Mouse (Mus musculus): ENCODE measurements around the gene Htra3. TPM values are rescaled to one million over a fixed set of nuclear protein-coding genes. Genes with fewer than 3 reads are reported as not detected.
A peak's percentile ranks its signal among the peaks of the same experiment; 100 is the strongest.

Gene Htra3
- polyA plus RNA-seq, 1 experiment from 2014 or later, result 18.1 TPM

- Histone ChIP-seq H3K27ac (no peak overlapping the region), H3K4me1 (replicated peaks; ENCODE audit: control insufficient read depth, insufficient read depth, low read length) (no peaks in the 10 kb centered on the region), H3K4me2 (replicated peaks) (no peak overlapping the region), H3K27me3 (ENCODE audit: control insufficient read depth, insufficient read depth, low read length) (no peaks in the 10 kb centered on the region), H3K9ac (no peak overlapping the region), H3K36me3 (replicated peaks; ENCODE audit: control insufficient read depth, insufficient read depth) (no peaks in the 10 kb centered on the region), H3K9me3 (ENCODE audit: control insufficient read depth, low read length) (no peaks in the 10 kb centered on the region), H3K4me3 (replicated peaks; ENCODE audit: low read length) (no peak overlapping the region)
- WGBS, result 78% methylated on average over 5 of the region's 5 CpGs
- DNase-seq (ENCODE audit: low spot score) (no peak), ATAC-seq (ENCODE audit: low FRiP score) (no peak)
These were observed 47.8 kb downstream of the Htra3 start for GRCm38 (mm10) chr5:35631755-35632154.

- H3K27me3 ChIP-seq (ENCODE audit: control insufficient read depth, insufficient read depth, low read length), result no peaks in the 10 kb centered on the region
- no peak for ATAC-seq (ENCODE audit: low FRiP score)
- 98% methylated on average over 3 of the region's 3 CpGs for WGBS
- no peaks in the 10 kb centered on the region for H3K4me1 ChIP-seq (replicated peaks; ENCODE audit: control insufficient read depth, insufficient read depth, low read length)
- no peak for DNase-seq (ENCODE audit: low spot score)
- no peak overlapping the region for H3K4me3 ChIP-seq (replicated peaks; ENCODE audit: low read length)
- no peak overlapping the region for H3K4me2 ChIP-seq (replicated peaks)
- H3K9ac ChIP-seq, result no peak overlapping the region
- no peaks in the 10 kb centered on the region for H3K36me3 ChIP-seq (replicated peaks; ENCODE audit: control insufficient read depth, insufficient read depth)
- no peaks in the 10 kb centered on the region for H3K9me3 ChIP-seq (ENCODE audit: control insufficient read depth, low read length)
- no peak overlapping the region for H3K27ac ChIP-seq
These were observed 48.4 kb downstream of the Htra3 start for GRCm38 (mm10) chr5:35631224-35631623.

- H3K4me2 ChIP-seq (replicated peaks), result no peak overlapping the region
- no peaks in the 10 kb centered on the region for H3K36me3 ChIP-seq (replicated peaks; ENCODE audit: control insufficient read depth, insufficient read depth)
- no peaks in the 10 kb centered on the region for H3K4me1 ChIP-seq (replicated peaks; ENCODE audit: control insufficient read depth, insufficient read depth, low read length)
- H3K4me3 ChIP-seq (replicated peaks; ENCODE audit: low read length), result no peak overlapping the region
- no peak for DNase-seq (ENCODE audit: low spot score)
- H3K27me3 ChIP-seq (ENCODE audit: control insufficient read depth, insufficient read depth, low read length), result no peaks in the 10 kb centered on the region
- WGBS, result 79% methylated on average over 1 of the region's 1 CpGs
- H3K9me3 ChIP-seq (ENCODE audit: control insufficient read depth, low read length), result no peaks in the 10 kb centered on the region
- H3K27ac ChIP-seq, result no peak overlapping the region
- H3K9ac ChIP-seq, result no peak overlapping the region
- ATAC-seq (ENCODE audit: low FRiP score), result no peak
These were observed 48.9 kb downstream of the Htra3 start for GRCm38 (mm10) chr5:35630706-35631105.

GRCm38 (mm10) chr5:35629333-35629732 lies 50.2 kb downstream of the Htra3 start:
- H3K27me3 ChIP-seq (ENCODE audit: control insufficient read depth, insufficient read depth, low read length), result no peaks in the 10 kb centered on the region
- no peaks in the 10 kb centered on the region for H3K36me3 ChIP-seq (replicated peaks; ENCODE audit: control insufficient read depth, insufficient read depth)
- H3K4me1 ChIP-seq (replicated peaks; ENCODE audit: control insufficient read depth, insufficient read depth, low read length), result no peaks in the 10 kb centered on the region
- no peaks in the 10 kb centered on the region for H3K9me3 ChIP-seq (ENCODE audit: control insufficient read depth, low read length)
- H3K4me2 ChIP-seq (replicated peaks), result no peak overlapping the region
- no peak overlapping the region for H3K27ac ChIP-seq
- no peak for ATAC-seq (ENCODE audit: low FRiP score)
- no peak for DNase-seq (ENCODE audit: low spot score)
- H3K4me3 ChIP-seq (replicated peaks; ENCODE audit: low read length), result no peak overlapping the region
- no peak overlapping the region for H3K9ac ChIP-seq

- Histone ChIP-seq H3K4me3 (replicated peaks; ENCODE audit: low read length) (no peak overlapping the region), H3K27ac (no peak overlapping the region), H3K9ac (no peak overlapping the region), H3K36me3 (replicated peaks; ENCODE audit: control insufficient read depth, insufficient read depth) (no peaks in the 10 kb centered on the region), H3K4me2 (replicated peaks) (no peak overlapping the region), H3K4me1 (replicated peaks; ENCODE audit: control insufficient read depth, insufficient read depth, low read length) (no peaks in the 10 kb centered on the region), H3K27me3 (ENCODE audit: control insufficient read depth, insufficient read depth, low read length) (no peaks in the 10 kb centered on the region), H3K9me3 (ENCODE audit: control insufficient read depth, low read length) (no peaks in the 10 kb centered on the region)
- ATAC-seq (ENCODE audit: low FRiP score) (no peak), DNase-seq (ENCODE audit: low spot score) (peak; percentile 51)
- 50% methylated on average over 1 of the region's 1 CpGs for WGBS
These were observed 50.9 kb downstream of the Htra3 start for GRCm38 (mm10) chr5:35628685-35629084.

- H3K4me2 ChIP-seq (replicated peaks), result no peak overlapping the region
- ATAC-seq (ENCODE audit: low FRiP score) (no peak), DNase-seq (ENCODE audit: low spot score) (no peak)
- no peaks in the 10 kb centered on the region for H3K9me3 ChIP-seq (ENCODE audit: control insufficient read depth, low read length)
- H3K27ac ChIP-seq, result no peak overlapping the region
- WGBS, result 69% methylated on average over 7 of the region's 7 CpGs
- H3K4me1 ChIP-seq (replicated peaks; ENCODE audit: control insufficient read depth, insufficient read depth, low read length), result no peaks in the 10 kb centered on the region
- no peaks in the 10 kb centered on the region for H3K36me3 ChIP-seq (replicated peaks; ENCODE audit: control insufficient read depth, insufficient read depth)
- H3K27me3 ChIP-seq (ENCODE audit: control insufficient read depth, insufficient read depth, low read length), result no peaks in the 10 kb centered on the region
- no peak overlapping the region for H3K4me3 ChIP-seq (replicated peaks; ENCODE audit: low read length)
- no peak overlapping the region for H3K9ac ChIP-seq
These were observed 52.2 kb downstream of the Htra3 start for GRCm38 (mm10) chr5:35627307-35627840.

GRCm38 (mm10) chr5:35626408-35626807 lies 53.2 kb downstream of the Htra3 start:
- DNase-seq (ENCODE audit: low spot score) (no peak), ATAC-seq (ENCODE audit: low FRiP score) (no peak)
- Histone ChIP-seq H3K4me1 (replicated peaks; ENCODE audit: control insufficient read depth, insufficient read depth, low read length) (no peaks in the 10 kb centered on the region; the same call in 1 of the 2 replicates), H3K27me3 (ENCODE audit: control insufficient read depth, insufficient read depth, low read length) (no peaks in the 10 kb centered on the region), H3K4me2 (replicated peaks) (no peak overlapping the region), H3K9me3 (ENCODE audit: control insufficient read depth, low read length) (no peaks in the 10 kb centered on the region), H3K36me3 (replicated peaks; ENCODE audit: control insufficient read depth, insufficient read depth) (no peaks in the 10 kb centered on the region), H3K9ac (no peak overlapping the region), H3K27ac (no peak overlapping the region), H3K4me3 (replicated peaks; ENCODE audit: low read length) (no peak overlapping the region)
- WGBS, result 89% methylated on average over 2 of the region's 2 CpGs

- ATAC-seq (ENCODE audit: low FRiP score), result no peak
- no peaks in the 10 kb centered on the region; the same call in 1 of the 2 replicates for H3K4me1 ChIP-seq (replicated peaks; ENCODE audit: control insufficient read depth, insufficient read depth, low read length)
- H3K9me3 ChIP-seq (ENCODE audit: control insufficient read depth, low read length), result no peaks in the 10 kb centered on the region
- no peak overlapping the region for H3K4me2 ChIP-seq (replicated peaks)
- H3K9ac ChIP-seq, result no peak overlapping the region
- H3K36me3 ChIP-seq (replicated peaks; ENCODE audit: control insufficient read depth, insufficient read depth), result no peaks in the 10 kb centered on the region
- H3K27me3 ChIP-seq (ENCODE audit: control insufficient read depth, insufficient read depth, low read length), result no peaks in the 10 kb centered on the region
- no peak for DNase-seq (ENCODE audit: low spot score)
- H3K4me3 ChIP-seq (replicated peaks; ENCODE audit: low read length), result no peak overlapping the region
- no peak overlapping the region for H3K27ac ChIP-seq
- WGBS, result 77% methylated on average over 4 of the region's 4 CpGs
These were observed 54.8 kb downstream of the Htra3 start for GRCm38 (mm10) chr5:35624751-35625239.

GRCm38 (mm10) chr5:35623831-35624230 lies 55.8 kb downstream of the Htra3 start:
- Histone ChIP-seq H3K4me2 (replicated peaks) (no peak overlapping the region), H3K9ac (no peak overlapping the region), H3K9me3 (ENCODE audit: control insufficient read depth, low read length) (no peaks in the 10 kb centered on the region), H3K4me1 (replicated peaks; ENCODE audit: control insufficient read depth, insufficient read depth, low read length) (no peaks in the 10 kb centered on the region; the same call in 1 of the 2 replicates), H3K4me3 (replicated peaks; ENCODE audit: low read length) (no peak overlapping the region), H3K27ac (no peak overlapping the region), H3K36me3 (replicated peaks; ENCODE audit: control insufficient read depth, insufficient read depth) (no peaks in the 10 kb centered on the region), H3K27me3 (ENCODE audit: control insufficient read depth, insufficient read depth, low read length) (no peaks in the 10 kb centered on the region)
- DNase-seq (ENCODE audit: low spot score), result no peak
- no peak for ATAC-seq (ENCODE audit: low FRiP score)

- Histone ChIP-seq H3K27ac (no peak overlapping the region), H3K4me1 (replicated peaks; ENCODE audit: control insufficient read depth, insufficient read depth, low read length) (no peaks in the 10 kb centered on the region; the same call in 1 of the 2 replicates), H3K4me3 (replicated peaks; ENCODE audit: low read length) (no peak overlapping the region), H3K9ac (no peak overlapping the region), H3K36me3 (replicated peaks; ENCODE audit: control insufficient read depth, insufficient read depth) (no peaks in the 10 kb centered on the region), H3K4me2 (replicated peaks) (no peak overlapping the region), H3K9me3 (ENCODE audit: control insufficient read depth, low read length) (no peaks in the 10 kb centered on the region), H3K27me3 (ENCODE audit: control insufficient read depth, insufficient read depth, low read length) (no peaks in the 10 kb centered on the region)
- no peak for ATAC-seq (ENCODE audit: low FRiP score)
- DNase-seq (ENCODE audit: low spot score), result no peak
- WGBS, result 42% methylated on average over 4 of the region's 4 CpGs
These were observed 58.5 kb downstream of the Htra3 start for GRCm38 (mm10) chr5:35621114-35621513.

All from hindbrain, embryonic 14.5 days (tissue).